Mouse (Mus musculus) erythroblast, adult 5-6 weeks (primary cell): ENCODE data around the gene Nfib. TPM values are rescaled to one million over a fixed set of nuclear protein-coding genes. Genes with fewer than 3 reads are reported as not detected.

Source experiments
- ATAC-seq: replicated peaks from 2 replicates; pipeline ENCODE4 v1.8.0; 2016; ENCODE audit warnings: moderate number of reproducible peaks, mild to moderate bottlenecking, moderate TSS enrichment, inconsistent platforms; ENCODE audit not compliant: poor library complexity, low FRiP score, severe bottlenecking
- total RNA-seq, 2 experiments: library from RNA; stranded (forward) in 1 of 2; stranded (reverse) in 1 of 2; fragments of 150-400 nt in 1 of 2; fragments of 200-764, 138-1000 nt in 1 of 2; gene quantifications; 2 replicates each; pipeline versions ENCODE4 v1.2.3 to v1.2.4; 2015 to 2017; ENCODE audit warnings: low replicate concordance in 2 of 2

The Nfib gene
- total RNA-seq, 2 experiments from 2014 or later = not detected

- no peak for ATAC-seq
Observed at GRCm38 (mm10) chr4:82383991-82384731, 321.4 kb downstream of the Nfib start.

- no peak for ATAC-seq
Observed at GRCm38 (mm10) chr4:82383346-82383745, 322.2 kb downstream of the Nfib start.

- ATAC-seq = no peak
Observed at GRCm38 (mm10) chr4:82381786-82382185, 323.8 kb downstream of the Nfib start.

GRCm38 (mm10) chr4:82380578-82380977 lies 325.0 kb downstream of the Nfib start:
- ATAC-seq = no peak

- ATAC-seq = no peak
Observed at GRCm38 (mm10) chr4:82378050-82378449, 327.5 kb downstream of the Nfib start.

- no peak for ATAC-seq
Observed at GRCm38 (mm10) chr4:82377621-82378020, 327.9 kb downstream of the Nfib start.

GRCm38 (mm10) chr4:82374560-82374959 lies 331.0 kb downstream of the Nfib start:
- no peak for ATAC-seq

- ATAC-seq = no peak
Observed at GRCm38 (mm10) chr4:82372217-82372616, 333.3 kb downstream of the Nfib start.

GRCm38 (mm10) chr4:82371471-82371870 lies 334.1 kb downstream of the Nfib start:
- ATAC-seq = no peak

GRCm38 (mm10) chr4:82369011-82369776 lies 336.4 kb downstream of the Nfib start:
- ATAC-seq = no peak

GRCm38 (mm10) chr4:82368091-82368775 lies 337.3 kb downstream of the Nfib start:
- ATAC-seq = no peak

- no peak for ATAC-seq
Observed at GRCm38 (mm10) chr4:82364696-82365385, 340.7 kb downstream of the Nfib start.

GRCm38 (mm10) chr4:82363951-82364350 lies 341.6 kb downstream of the Nfib start:
- no peak for ATAC-seq

- no peak for ATAC-seq
Observed at GRCm38 (mm10) chr4:82362294-82362693, 343.3 kb downstream of the Nfib start.

- no peak for ATAC-seq
Observed at GRCm38 (mm10) chr4:82360081-82360511, 345.5 kb downstream of the Nfib start.

- ATAC-seq = no peak
Observed at GRCm38 (mm10) chr4:82359110-82359509, 346.4 kb downstream of the Nfib start.

GRCm38 (mm10) chr4:82349006-82349405 lies 356.5 kb downstream of the Nfib start:
- ATAC-seq = no peak

GRCm38 (mm10) chr4:82344787-82345186 lies 360.8 kb downstream of the Nfib start:
- no peak for ATAC-seq

GRCm38 (mm10) chr4:82344224-82344623 lies 361.3 kb downstream of the Nfib start:
- no peak for ATAC-seq

- no peak for ATAC-seq
Observed at GRCm38 (mm10) chr4:82338930-82339329, 366.6 kb downstream of the Nfib start.
